ENCODE assay signal across 27 mouse cellular contexts in genomic region chr15:91738808-91739207, GRCm38 (mm10).
DNase-seq lines count a peak whose midpoint lies in the region; ATAC-seq and TF ChIP-seq lines count a peak whose summit lies in the region.
"Had no signal": no experiment of that assay in that cellular context is flagged by ENCODE, and none has a peak within 500 bp of the region (broad histone marks: within the 10 kb centered on the region; RNA-seq: fewer than 3 reads in every experiment).

No protein-coding gene starts in this region.

- DNase-seq in forebrain, embryonic 14.5 days (ENCODE audit: low spot score) = peak; percentile 21
- DNase-seq in frontal cortex, postnatal 10 days (ENCODE audit: low spot score in 2 of 2) = no peak
- DNase-seq in midbrain, postnatal 0 days (ENCODE audit: low spot score) = no peak
- DNase-seq: adrenal gland, adult 8-10 months; adrenal gland, postnatal 14 days; adrenal gland, postnatal 36 days; B cell, adult 2 months; cerebellum, adult 11-12 months; cerebellum, adult 2 months; cerebellum, adult 9-10 months; cerebellum, postnatal 10 days; cerebellum, postnatal 25 days; embryo, embryonic 11 days had no signal

- WGBS in forebrain, embryonic 14.5 days = 72% methylated on average over 9 of the region's 9 CpGs
- WGBS in forebrain, embryonic 13.5 days = 69% methylated on average over 9 of the region's 9 CpGs
- WGBS in midbrain, postnatal 0 days = 70% methylated on average over 9 of the region's 9 CpGs
- 74% methylated on average over 9 of the region's 9 CpGs for WGBS in midbrain, embryonic 16.5 days

- H3K4me2 ChIP-seq in forebrain, embryonic 14.5 days (ENCODE audit: low read length) = no peak overlapping the region
- H3K4me2 ChIP-seq in forebrain, embryonic 13.5 days = no peak overlapping the region
- no peak overlapping the region for H3K4me2 ChIP-seq in midbrain, postnatal 0 days (ENCODE audit: low read depth, low read length, poor library complexity, severe bottlenecking)
- no peak overlapping the region for H3K4me2 ChIP-seq in midbrain, embryonic 16.5 days (ENCODE audit: low read length)
- H3K4me2 ChIP-seq: embryonic facial prominence, embryonic 13.5 days; embryonic facial prominence, embryonic 15.5 days; forebrain, embryonic 15.5 days had no signal

- TF ChIP-seq CTCF in midbrain, postnatal 0 days (IDR thresholded peaks at IDR 0.05) = peak; percentile 23; the same call in 1 of the 2 replicates
- 0 out of 2 replicates have a peak, but pooled peaks have one; percentile 11 for TF ChIP-seq CTCF in cortical plate, adult 2 months (IDR thresholded peaks at IDR 0.05; ENCODE audit: extremely low read depth, insufficient read depth, low read length)

- H3K36me3 ChIP-seq in forebrain, embryonic 14.5 days (ENCODE audit: control insufficient read depth, insufficient read depth, low read length) = no peaks in the 10 kb centered on the region
- no peaks in the 10 kb centered on the region for H3K36me3 ChIP-seq in forebrain, embryonic 13.5 days (ENCODE audit: poor library complexity, severe bottlenecking)
- H3K36me3 ChIP-seq in midbrain, postnatal 0 days (ENCODE audit: insufficient read depth, low read length) = no peaks in the 10 kb centered on the region
- H3K36me3 ChIP-seq in midbrain, embryonic 16.5 days (ENCODE audit: control insufficient read depth, insufficient read depth, low read length) = no peaks in the 10 kb centered on the region
- H3K36me3 ChIP-seq: forebrain, embryonic 15.5 days; G1E had no signal

- no peaks in the 10 kb centered on the region for H3K9me3 ChIP-seq in forebrain, embryonic 14.5 days (replicated peaks; ENCODE audit: control insufficient read depth, low read length)
- H3K9me3 ChIP-seq in forebrain, embryonic 13.5 days (replicated peaks) = no peaks in the 10 kb centered on the region
- no peaks in the 10 kb centered on the region for H3K9me3 ChIP-seq in midbrain, postnatal 0 days (ENCODE audit: low read length)
- H3K9me3 ChIP-seq in midbrain, embryonic 16.5 days (replicated peaks; ENCODE audit: control insufficient read depth, low read length, poor library complexity, severe bottlenecking) = no peaks in the 10 kb centered on the region
- H3K9me3 ChIP-seq: embryonic facial prominence, embryonic 13.5 days; embryonic facial prominence, embryonic 15.5 days; forebrain, embryonic 15.5 days had no signal

- no peaks in the 10 kb centered on the region for H3K4me1 ChIP-seq in forebrain, embryonic 14.5 days (ENCODE audit: control insufficient read depth, insufficient read depth, low read length)
- no peaks in the 10 kb centered on the region for H3K4me1 ChIP-seq in forebrain, embryonic 13.5 days
- no peaks in the 10 kb centered on the region for H3K4me1 ChIP-seq in midbrain, postnatal 0 days (ENCODE audit: insufficient read depth, low read length)
- no peaks in the 10 kb centered on the region for H3K4me1 ChIP-seq in midbrain, embryonic 16.5 days (ENCODE audit: control insufficient read depth, insufficient read depth, low read length)
- H3K4me1 ChIP-seq in cortical plate, adult 2 months (ENCODE audit: control insufficient read depth, insufficient read depth, low read length) = peaks cover 1% of the 10 kb centered on the region; the same call in 1 of the 2 replicates
- H3K4me1 ChIP-seq: embryonic facial prominence, embryonic 13.5 days; embryonic facial prominence, embryonic 15.5 days; forebrain, embryonic 15.5 days had no signal

- H3K27me3 ChIP-seq in forebrain, embryonic 14.5 days (replicated peaks; ENCODE audit: control insufficient read depth, insufficient read depth, low read length) = no peaks in the 10 kb centered on the region
- H3K27me3 ChIP-seq in forebrain, embryonic 13.5 days = no peaks in the 10 kb centered on the region
- H3K27me3 ChIP-seq in midbrain, postnatal 0 days (ENCODE audit: insufficient read depth, low read length) = no peaks in the 10 kb centered on the region
- no peaks in the 10 kb centered on the region for H3K27me3 ChIP-seq in midbrain, embryonic 16.5 days (ENCODE audit: control insufficient read depth, insufficient read depth, low read depth, low read length)
- H3K27me3 ChIP-seq: CH12.LX; embryonic facial prominence, embryonic 13.5 days; embryonic facial prominence, embryonic 15.5 days; forebrain, embryonic 15.5 days; Patski had no signal

- no peak for TF ChIP-seq POLR2A in cortical plate, adult 2 months (IDR thresholded peaks at IDR 0.05; ENCODE audit: extremely low read depth, insufficient read depth, low read length)

- ATAC-seq in forebrain, embryonic 14.5 days = no peak
- no peak for ATAC-seq in forebrain, embryonic 13.5 days
- peak; percentile 70 for ATAC-seq in frontal cortex, adult (ENCODE audit: low TSS enrichment)
- no peak for ATAC-seq in midbrain, postnatal 0 days (ENCODE audit: low FRiP score)
- ATAC-seq in midbrain, embryonic 16.5 days = no peak
- no peak for ATAC-seq in monocyte, adult 5-6 weeks (replicated peaks; ENCODE audit: insufficient number of reproducible peaks, low FRiP score, low TSS enrichment, poor library complexity, severe bottlenecking)
- ATAC-seq: activated CD4-positive, CD25-positive, alpha-beta regulatory T cell, adult 4 months; CD4-positive, CD25-positive, alpha-beta regulatory T cell, adult 4 months; forebrain, embryonic 15.5 days; Patski had no signal

- H3K4me3 ChIP-seq in forebrain, embryonic 14.5 days (ENCODE audit: low read depth, low read length) = no peak overlapping the region
- H3K4me3 ChIP-seq in forebrain, embryonic 13.5 days = no peak overlapping the region
- no peak overlapping the region for H3K4me3 ChIP-seq in midbrain, postnatal 0 days (ENCODE audit: low read depth, low read length)
- H3K4me3 ChIP-seq in midbrain, embryonic 16.5 days (ENCODE audit: low read depth, low read length) = no peak overlapping the region
- no peak overlapping the region for H3K4me3 ChIP-seq in cortical plate, adult 2 months (ENCODE audit: insufficient read depth, low read length)
- H3K4me3 ChIP-seq: embryonic facial prominence, embryonic 13.5 days; embryonic facial prominence, embryonic 15.5 days; erythroblast, embryonic 14.5 days; forebrain, embryonic 15.5 days had no signal

- no peak overlapping the region for H3K9ac ChIP-seq in forebrain, embryonic 14.5 days (ENCODE audit: low read length)
- H3K9ac ChIP-seq in forebrain, embryonic 13.5 days = no peak overlapping the region
- H3K9ac ChIP-seq in midbrain, postnatal 0 days (replicated peaks; ENCODE audit: low read length, poor library complexity, severe bottlenecking) = no peak overlapping the region
- no peak overlapping the region for H3K9ac ChIP-seq in midbrain, embryonic 16.5 days (ENCODE audit: low read depth, low read length)
- H3K9ac ChIP-seq: embryonic facial prominence, embryonic 13.5 days; embryonic facial prominence, embryonic 15.5 days; forebrain, embryonic 15.5 days had no signal

- no peak overlapping the region for H3K27ac ChIP-seq in forebrain, embryonic 14.5 days (ENCODE audit: low read depth, low read length)
- H3K27ac ChIP-seq in forebrain, embryonic 13.5 days = no peak overlapping the region
- no peak overlapping the region for H3K27ac ChIP-seq in midbrain, postnatal 0 days (ENCODE audit: low read depth, low read length)
- no peak overlapping the region for H3K27ac ChIP-seq in midbrain, embryonic 16.5 days (ENCODE audit: low read length)
- H3K27ac ChIP-seq in cortical plate, adult 2 months (ENCODE audit: insufficient read depth, low read length) = no peak overlapping the region
- H3K27ac ChIP-seq: embryonic facial prominence, embryonic 13.5 days; embryonic facial prominence, embryonic 15.5 days; forebrain, embryonic 15.5 days had no signal
